Mouse (Mus musculus): ENCODE measurements around the gene Has1. TPM values are rescaled to one million over a fixed set of nuclear protein-coding genes. Genes with fewer than 3 reads are reported as not detected.

The Has1 gene
- under 1 TPM in 1 of 2 experiments, not detected in 1; 0.13 TPM for total RNA-seq (2021)
- long read RNA-seq, experiment 1: 0 reads
- long read RNA-seq, experiment 2: 0 reads

DNA sequence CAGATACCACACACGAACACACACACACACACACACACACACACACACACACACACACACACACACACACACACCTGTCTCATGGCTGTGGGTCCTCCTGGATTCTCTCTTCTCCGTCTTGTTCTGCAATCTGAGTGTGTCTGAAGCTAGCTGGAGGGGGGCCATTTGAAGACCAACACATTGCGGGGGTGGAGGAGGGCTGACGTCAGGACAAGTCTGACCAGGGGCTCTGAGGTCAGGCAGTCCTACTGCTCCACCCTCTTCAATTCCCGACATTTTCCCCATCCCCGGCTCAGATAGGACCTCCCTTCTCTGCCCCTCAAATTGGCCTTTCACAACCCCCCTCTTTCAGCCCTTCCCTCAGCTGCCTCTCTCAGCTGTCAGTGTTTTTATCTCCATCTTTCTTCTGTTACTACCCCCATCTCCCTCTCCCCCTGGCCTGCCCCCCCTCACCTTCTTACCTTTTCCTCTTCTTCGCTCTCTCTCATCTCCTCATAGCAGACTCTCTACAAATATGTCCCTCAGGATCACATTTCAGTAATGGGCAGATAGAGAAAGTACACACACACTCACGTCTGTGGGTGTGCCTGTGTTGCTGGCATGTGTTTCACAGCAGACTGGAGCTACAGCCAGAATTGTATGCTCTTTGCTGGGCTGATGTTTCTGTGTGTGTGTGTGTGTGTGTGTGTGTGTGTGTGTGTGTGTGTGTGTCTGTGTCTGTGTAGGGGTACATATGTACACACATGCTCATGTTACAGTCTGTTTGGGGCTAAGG lies at the start of gene Has1:
TSS of gene Has1 (minus strand) at position 142 of the 775 bp plus-strand sequence.
- no peak for DNase-seq (ENCODE audit: low spot score in 2 of 2)

DNA sequence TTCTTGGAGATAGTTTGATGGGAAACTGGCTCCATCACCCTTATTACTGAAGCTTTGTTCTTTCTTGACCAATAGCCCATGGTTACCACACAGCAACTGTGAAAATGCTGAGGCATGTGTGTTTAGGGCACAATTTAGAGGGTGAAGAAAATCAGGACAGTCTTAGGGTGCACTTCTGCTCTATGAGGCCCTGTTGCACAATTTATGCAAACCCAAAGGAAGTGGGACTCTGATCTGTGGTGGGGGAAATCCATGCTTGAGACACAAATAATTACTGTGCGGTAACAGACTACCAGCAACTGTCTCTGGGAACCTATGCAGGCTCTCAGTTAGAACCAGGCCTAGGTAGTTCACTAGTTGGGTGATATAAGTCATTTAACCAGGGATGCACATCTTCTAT lies 45.8 kb upstream of the Has1 start:
- no peak for DNase-seq (ENCODE audit: low spot score in 2 of 2)

DNA sequence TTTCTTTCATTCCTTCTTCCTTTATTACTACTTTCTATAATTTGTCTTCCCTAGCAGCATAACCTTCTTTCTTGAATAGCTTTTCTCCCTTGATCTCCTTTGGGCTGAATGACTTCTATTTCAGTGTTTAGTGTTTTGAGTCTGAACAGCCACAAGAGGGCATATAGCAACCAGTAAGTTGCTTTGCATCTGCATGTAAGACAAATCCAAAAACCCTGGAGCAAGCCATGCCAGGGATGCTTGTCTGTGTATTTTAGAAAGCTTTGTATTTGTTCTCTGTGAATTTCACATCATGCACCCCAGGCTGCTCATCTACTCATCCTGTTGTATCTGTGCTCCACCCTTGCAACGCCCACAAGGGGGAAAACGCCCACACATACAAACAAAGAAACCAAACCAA lies 44.3 kb upstream of the Has1 start:
- no peak for DNase-seq (ENCODE audit: low spot score in 2 of 2)

DNA sequence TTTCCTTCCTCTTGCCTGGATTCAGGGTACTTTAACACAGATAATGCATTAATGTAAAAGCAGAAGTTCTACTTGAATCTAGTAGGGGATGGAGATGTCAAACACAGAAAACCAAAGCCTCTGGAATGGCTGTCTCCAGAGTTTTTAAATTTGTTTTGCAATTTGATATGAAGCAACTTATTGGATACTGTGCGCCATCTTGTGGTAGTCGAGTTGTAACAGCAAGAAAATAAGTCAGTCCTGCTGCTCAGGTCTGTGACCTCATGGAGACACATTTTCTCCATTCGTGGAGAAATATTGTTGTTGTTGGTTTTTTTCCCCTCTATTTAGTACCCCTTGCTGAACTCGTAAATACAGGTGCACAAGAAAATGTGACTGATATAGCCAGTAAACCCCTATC lies 41.0 kb upstream of the Has1 start:
- peak in 1 of 2 experiments; percentile 36 for DNase-seq (ENCODE audit: low spot score in 2 of 2)

DNA sequence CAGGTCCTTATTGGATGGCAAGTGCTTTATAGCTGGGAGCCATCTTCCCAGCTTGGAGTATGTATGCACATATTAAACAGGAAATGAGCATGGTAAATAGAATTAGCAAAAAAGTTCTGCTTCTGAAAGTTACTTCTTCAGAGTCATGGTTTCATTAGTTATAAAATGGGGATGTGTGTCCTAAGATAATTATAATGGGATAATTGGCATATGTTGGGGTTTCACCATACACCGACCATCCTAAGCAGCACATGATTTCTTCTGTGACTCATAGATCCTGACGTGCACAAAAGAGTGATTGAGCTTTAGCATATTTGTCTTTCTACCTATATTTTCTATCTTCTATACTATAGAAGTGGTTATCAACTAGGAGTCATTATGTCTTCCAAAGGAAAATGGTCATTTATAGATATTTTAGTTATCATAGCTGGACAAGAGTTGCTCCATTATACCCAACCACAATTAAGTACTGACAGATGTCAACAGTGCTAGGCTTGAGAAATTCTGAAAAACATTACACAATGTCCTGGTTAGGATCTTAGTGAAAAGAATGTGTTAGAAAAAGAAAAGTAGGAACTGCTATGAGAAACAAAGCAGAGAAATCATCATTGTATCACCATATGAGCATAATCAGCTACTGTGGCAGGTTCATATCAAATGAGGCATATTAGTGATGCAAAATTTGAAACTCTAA lies 34.9 kb upstream of the Has1 start:
- no peak for DNase-seq (ENCODE audit: low spot score in 2 of 2)

DNA sequence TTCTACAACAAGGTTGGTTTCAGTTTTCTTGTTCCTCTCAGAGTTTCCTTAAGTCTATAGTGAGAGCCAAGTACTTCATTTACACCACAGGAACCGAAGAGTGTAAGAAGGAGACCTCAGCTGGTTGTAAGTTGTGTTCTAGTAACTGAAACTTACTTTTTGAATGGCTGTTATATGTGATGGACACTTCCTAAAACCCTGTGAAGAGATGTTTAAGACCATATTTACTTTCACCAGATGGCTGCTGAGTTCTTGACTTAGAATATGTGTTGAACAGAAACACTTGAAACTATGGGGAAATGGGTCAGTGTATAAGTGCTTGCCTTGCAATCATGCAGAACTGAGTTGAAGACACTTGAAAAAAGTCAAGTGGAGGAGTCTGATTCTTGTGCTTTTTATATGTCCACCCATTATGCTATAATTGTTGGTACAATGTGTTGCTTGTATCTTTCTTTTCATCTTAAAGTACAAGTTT lies 32.8 kb upstream of the Has1 start, which contains the start of the genes Fpr2 and Fpr3:
TSS of gene Fpr2 (plus strand) at position 51 of the 475 bp plus-strand sequence.
TSS of gene Fpr3 (plus strand) at position 79 of the 475 bp plus-strand sequence.
- no peak for DNase-seq (ENCODE audit: low spot score in 2 of 2)

DNA sequence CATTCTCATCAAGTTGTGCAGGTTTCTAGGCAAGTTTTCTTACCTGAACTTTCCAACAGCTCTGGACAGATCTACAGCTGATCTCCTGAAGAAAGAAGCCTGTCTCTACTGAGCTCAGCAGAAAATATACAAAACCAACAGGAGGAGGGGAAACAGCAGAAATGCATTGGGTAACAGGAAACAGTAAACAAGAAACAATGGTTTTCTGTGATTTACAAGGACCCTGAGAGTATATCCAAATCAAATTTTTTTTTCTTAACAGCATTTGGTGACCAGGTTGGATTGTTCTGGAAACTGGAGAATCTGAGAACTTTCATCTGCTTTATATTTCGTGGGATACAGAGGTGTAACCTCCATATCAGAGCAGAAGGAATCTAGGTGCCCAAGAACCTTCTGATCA lies 28.8 kb upstream of the Has1 start, which contains the start of gene Fpr1:
TSS of gene Fpr1 (minus strand) at position 101 of the 400 bp plus-strand sequence.
- DNase-seq (ENCODE audit: low spot score in 2 of 2): no peak

DNA sequence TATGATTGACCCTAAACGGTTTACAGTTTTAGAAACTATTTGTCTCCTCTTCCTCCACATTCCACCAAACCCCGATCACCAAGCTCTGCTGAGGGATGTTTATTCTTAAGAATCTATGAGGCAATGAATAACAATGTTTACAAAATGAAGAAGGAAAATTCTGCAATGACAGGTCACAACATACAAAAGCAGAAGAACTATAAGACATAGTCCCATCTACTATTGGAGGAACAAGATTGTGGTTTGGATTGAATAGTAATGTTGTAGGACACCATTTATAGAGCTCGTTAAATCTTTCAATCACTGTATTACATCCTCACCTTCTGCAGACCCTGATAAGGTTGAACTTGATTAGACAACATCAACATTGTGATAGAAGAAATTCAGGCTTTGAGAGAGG lies 27.7 kb upstream of the Has1 start:
- no peak for DNase-seq (ENCODE audit: low spot score in 2 of 2)

DNA sequence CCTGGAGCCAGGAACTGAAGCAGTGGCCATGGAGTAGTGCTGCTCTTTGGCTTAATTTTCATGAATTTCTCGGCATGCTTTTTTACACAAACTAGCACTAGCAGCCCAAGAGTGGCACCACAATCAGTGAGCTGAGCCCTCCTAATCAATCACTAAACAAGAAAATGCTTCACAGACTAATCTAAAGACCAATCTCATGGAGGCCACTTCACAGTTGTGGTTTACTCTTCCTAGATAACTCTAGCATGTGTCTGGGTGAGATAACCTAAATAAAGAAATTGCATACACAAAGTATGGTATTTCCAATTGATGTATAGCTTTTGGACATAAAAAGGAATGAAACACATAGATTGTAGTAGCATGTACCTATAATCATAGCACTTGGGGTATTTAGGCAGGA lies 24.3 kb upstream of the Has1 start:
- no peak for DNase-seq (ENCODE audit: low spot score in 2 of 2)

DNA sequence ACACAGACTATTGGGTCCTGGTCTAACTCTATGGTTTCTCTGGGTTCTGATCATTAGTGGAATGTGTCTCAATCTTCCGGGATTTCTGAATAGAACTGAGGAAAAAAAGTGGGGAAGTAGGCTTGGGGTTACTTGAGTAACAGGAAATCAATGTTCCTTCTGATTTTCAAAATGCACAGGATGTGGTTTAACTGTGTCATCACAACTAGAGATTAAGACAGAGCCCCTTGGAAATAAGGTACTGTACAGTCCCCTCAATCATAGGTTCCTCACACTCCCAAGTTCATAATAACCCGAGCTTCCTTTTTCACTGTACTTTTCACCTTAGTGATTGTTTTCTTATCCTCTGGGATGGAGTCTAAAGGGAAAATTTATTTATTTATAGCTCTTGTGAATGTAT lies 16.7 kb upstream of the Has1 start:
- no peak for DNase-seq (ENCODE audit: low spot score in 2 of 2)

DNA sequence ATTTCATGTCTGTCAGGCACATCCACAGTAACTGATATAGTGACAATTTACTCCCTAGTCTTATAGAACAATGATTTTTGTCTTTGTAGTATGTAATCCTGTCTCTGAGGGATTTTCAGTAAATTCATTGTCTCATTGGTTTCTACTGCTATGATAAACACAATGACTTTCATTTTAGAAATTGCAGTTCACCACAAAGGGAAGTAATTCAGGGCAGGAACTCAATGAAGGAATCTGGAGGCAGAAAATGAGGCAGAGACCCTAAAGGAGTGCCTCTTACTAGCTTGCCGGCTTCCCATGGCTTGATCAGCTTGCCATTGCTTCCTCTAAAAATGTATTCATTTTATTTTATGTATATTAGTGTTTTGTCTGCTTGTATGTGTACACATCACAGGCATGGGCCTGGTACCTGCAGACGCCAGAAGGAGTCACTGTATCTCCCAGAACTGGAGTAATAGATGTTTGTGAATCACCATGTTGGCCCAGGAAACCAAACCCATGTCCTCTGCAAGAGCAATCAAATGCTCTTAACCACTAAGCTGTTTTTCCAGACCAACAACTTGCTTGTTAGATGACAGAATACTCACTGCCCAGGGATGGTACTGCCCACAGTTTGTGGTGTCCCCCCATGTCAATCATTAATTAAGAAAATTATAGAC lies 16.0 kb upstream of the Has1 start:
- no peak for DNase-seq (ENCODE audit: low spot score in 2 of 2)

DNA sequence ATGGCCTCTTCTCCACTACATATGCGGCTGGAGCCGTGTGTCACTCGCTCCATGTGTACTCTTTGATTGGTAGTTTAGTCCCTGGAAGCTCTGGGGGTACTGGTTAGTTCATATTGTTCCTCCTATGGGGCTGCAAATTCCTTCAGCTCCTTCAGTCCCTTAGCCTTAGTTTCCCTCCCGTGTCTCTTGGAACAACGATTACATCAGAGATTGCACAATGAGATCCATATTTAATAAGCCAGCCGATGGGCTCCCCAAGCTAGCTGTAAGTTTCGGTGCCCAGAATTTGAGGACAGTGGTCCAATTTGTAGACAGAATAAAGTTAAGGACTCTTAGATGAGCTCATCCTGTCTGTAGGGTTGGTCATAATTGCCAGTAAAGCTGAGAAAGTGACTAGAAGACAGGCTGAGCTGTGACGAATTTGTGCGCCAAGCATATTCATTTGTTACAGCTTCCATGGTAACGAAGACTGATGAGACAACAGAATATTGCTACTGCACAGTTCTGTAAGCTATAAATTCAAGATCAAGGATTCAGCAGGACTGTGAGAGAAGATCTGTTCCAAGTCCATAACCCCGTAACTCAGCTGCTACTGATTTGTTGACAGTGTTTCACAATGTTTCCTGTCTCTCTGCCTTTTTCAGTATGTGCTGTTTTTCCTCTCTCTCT lies 11.9 kb upstream of the Has1 start:
- DNase-seq (ENCODE audit: low spot score in 2 of 2): no peak

DNA sequence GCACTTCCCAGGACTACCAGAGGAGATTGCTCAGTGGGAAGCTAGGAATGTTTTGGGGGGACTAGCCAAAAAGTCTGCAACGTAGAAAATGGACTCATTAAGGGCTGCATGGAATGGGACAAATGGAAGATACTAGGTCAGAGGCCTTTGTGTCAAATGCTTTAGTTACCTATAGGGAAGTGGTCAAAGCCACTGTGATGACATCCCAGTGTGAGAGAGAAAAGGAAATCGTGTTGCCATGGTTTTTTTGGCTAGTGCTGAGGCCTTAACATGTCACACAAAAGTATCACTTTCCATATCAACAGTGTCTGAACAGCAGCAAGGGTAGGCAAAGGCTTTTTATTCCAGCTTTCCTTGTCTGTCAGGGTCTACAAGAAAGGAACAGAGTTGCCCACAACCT lies 10.2 kb upstream of the Has1 start:
- DNase-seq (ENCODE audit: low spot score in 2 of 2): no peak

DNA sequence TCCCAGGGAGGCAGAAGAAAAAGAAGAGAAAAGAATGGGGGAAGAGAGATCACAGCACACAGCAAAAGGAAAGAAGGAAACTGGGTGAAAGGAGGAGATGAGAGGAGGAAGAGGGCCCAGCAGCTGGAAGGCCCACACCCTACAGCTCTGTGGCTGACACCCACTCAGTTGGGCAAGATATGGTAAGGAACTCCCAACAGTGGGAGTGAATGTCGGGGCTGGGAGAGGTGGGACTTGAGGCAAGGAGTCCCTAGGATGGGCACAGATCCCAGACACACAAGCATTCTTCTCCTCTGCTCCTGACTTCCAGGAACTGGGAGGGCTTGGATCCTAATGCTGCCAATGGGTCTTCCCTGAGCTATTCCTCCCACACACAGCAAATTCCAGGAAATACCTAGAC lies 7.4 kb upstream of the Has1 start:
- no peak for DNase-seq (ENCODE audit: low spot score in 2 of 2)

DNA sequence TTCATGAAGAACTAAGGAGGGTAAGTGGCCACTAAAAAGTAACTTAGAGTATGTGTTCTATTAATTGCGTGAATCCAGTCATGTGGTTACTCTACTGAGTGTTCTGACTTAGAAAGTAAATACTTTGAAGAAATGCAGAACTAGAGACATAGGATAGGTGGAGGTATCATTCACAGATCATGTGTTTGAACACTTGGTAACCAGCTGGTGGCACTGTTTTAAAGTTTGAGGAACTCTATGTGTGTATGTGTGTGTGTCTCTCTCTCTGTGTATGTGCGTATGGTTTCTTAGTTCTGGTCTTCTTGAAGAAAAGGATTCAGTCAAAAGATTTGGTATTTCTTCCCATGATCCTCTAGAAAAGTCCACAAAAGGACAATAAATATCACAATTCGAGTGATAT lies 5.1 kb upstream of the Has1 start:
- DNase-seq (ENCODE audit: low spot score in 2 of 2): no peak

DNA sequence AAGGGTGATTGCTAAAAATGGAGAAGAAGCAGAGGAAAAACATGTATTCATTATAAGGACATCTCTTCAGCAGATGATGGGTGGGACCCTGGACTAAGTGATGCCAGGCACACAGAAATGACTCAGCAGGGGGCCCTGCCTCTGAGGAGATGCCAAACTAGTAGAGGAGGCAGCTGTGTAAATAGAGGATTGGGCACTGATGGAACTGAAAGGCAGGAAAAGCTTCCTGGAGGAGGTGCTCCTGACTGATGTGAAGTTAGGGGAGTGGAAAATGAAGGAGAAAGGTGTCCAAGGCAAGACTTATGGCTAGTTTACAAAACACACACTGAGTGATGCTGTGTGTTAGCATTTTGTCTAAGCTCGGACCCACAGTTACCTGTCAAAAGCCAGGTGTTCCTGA lies 2.4 kb upstream of the Has1 start:
- DNase-seq (ENCODE audit: low spot score in 2 of 2): no peak

DNA sequence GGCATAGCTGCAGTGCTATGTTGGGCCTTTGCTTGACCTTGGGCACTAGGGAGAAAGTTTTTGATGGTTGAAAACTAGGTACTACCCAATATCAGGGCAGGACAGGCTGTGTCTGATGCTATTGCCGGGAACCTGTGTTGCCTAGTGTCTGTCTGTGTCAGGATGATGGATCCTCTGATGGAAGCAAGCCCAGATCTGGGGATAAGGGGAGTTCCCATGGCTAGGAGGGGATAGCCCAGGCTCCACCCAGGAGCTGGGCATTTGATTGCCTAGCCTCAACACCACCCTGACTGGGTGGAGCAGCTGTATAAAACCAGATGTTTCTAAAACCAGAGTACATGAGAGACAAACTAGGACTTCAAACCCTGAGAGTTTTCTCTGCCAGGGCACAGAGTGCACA lies 1.6 kb upstream of the Has1 start:
- no peak for DNase-seq (ENCODE audit: low spot score in 2 of 2)

DNA sequence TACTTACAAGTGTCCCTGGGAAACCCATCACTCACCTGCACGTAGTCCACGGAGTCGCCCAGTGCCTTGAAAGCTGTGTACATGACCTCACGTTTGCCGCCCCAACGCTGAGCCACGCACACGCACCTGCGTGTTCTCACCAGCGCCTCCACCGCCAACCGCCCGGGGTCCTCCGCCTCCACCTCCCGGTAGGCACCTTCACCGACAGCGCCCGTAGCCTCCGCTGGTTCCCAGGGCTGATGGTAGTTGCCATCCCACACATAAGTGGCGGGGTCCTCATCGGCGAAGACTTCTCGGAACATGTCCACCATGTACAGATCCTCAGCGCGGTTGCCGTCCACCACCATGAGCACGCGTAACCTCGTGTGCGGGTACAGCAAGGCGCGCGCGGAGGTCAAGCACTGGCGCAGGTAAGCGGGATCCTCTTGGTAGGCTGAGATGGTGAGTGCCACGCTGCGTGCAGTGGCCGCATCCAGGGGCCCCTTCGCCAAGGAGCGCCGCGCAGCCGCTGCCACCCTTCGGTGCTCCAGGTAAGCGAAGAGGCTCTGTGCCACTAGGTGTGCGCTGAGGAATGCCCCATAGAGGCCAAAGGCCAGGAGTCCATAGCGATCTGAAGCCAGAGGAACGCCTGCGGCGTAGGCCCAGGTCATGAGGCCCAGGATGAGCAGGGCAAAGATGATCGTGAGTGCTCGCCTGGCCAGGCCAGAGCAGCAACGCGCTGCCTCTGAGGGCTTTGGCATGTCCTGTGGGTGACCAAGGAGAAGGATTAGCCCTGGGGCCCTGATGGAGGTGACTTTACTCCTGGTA lies 4.9 kb downstream of the Has1 start:
- no peak for DNase-seq (ENCODE audit: low spot score in 2 of 2)

DNA sequence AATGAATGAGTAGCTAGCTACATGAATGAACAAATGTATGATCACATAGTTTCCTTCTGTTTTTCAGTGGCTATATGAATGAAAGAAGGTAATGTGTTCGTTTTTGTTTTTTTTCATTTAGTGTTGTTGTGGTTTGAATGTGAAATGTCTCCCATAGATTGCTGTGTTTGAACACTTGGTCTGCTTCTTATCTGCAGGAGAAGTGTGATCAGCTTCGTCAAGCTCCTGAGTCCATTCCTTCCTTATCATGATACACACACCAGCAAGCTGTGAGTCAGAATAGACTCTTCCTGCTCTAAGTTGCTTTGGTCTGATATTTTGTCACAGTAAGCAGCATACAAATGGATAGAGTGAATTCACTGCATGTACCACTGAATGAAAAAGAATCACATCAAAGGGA lies 6.0 kb downstream of the Has1 start:
- no peak for DNase-seq (ENCODE audit: low spot score in 2 of 2)
